Mouse (Mus musculus) G1E (cell line): ENCODE data around the gene Kremen2. TPM values are rescaled to one million over a fixed set of nuclear protein-coding genes. Genes with fewer than 3 reads are reported as not detected.
A peak's percentile ranks its signal among the peaks of the same experiment; 100 is the strongest.
"Not testable (repeated sequence)": the region's sequence is repeated elsewhere in the genome, so short reads cannot be mapped to it uniquely, and the experiment has no call there.

ENCODE experiments used
- ATAC-seq: 2 replicates; pipeline ENCODE4 v1.8.0; 2016; ENCODE audit warnings: mild to moderate bottlenecking; ENCODE audit not compliant: insufficient number of reproducible peaks, poor library complexity, low FRiP score, severe bottlenecking; ENCODE audit errors: extremely low read depth
- DNase-seq: peaks from one replicate; pipeline ENCODE4 v3.0.0; 2012; ENCODE audit warnings: low spot score
- H3K27me3 ChIP-seq: 2 replicates; pipeline ENCODE4 v1.6.1; 2012; ENCODE audit warnings: mild to moderate bottlenecking, low read length, inconsistent platforms; ENCODE audit not compliant: insufficient read depth
- H3K36me3 ChIP-seq: replicated peaks from 2 replicates; pipeline ENCODE3; 2012; ENCODE audit warnings: mild to moderate bottlenecking, inconsistent platforms
- H3K4me1 ChIP-seq: 2 replicates; pipeline ENCODE4 v1.6.1; 2012; ENCODE audit warnings: low read depth, low read length, inconsistent platforms, mixed read lengths; ENCODE audit not compliant: insufficient read depth
- H3K4me3 ChIP-seq: 2 replicates; pipeline ENCODE4 v1.5.1; 2012; ENCODE audit warnings: low read depth, mild to moderate bottlenecking, inconsistent platforms, low read length, moderate library complexity, mixed read lengths
- H3K9me3 ChIP-seq: replicated peaks from 2 replicates; pipeline ENCODE4 v1.6.1; 2012; ENCODE audit warnings: inconsistent platforms
- CTCF ChIP-seq: IDR thresholded peaks from 2 replicates; pipeline ENCODE4 v1.5.1; 2012; ENCODE audit warnings: low read depth, low read length, inconsistent platforms, mixed read lengths
- GATA1 ChIP-seq: IDR thresholded peaks from 2 replicates; pipeline ENCODE4 v1.6.1; 2012; ENCODE audit warnings: borderline replicate concordance, low read length, inconsistent platforms, mixed read lengths
- GATA2 ChIP-seq: IDR thresholded peaks from 2 replicates; pipeline ENCODE4 v1.6.1; 2012; ENCODE audit warnings: low read depth, low read length, inconsistent platforms, borderline replicate concordance
- POLR2AphosphoS5 ChIP-seq: IDR thresholded peaks from 2 replicates; pipeline ENCODE4 v1.6.1; 2012; ENCODE audit warnings: low read depth, low read length, inconsistent platforms; ENCODE audit not compliant: insufficient replicate concordance
- TAL1 ChIP-seq: conservative IDR thresholded peaks from 2 replicates; pipeline ENCODE4 v1.6.1; 2012; ENCODE audit warnings: low read depth, low read length, inconsistent platforms, mixed read lengths
- polyA plus RNA-seq: library from polyadenylated mRNA; stranded (reverse); fragments of >175 nt; gene quantifications from 2 replicates; pipeline ENCODE4 v1.2.3, GENCODE M21; 2012
- total RNA-seq, 2 experiments: library from RNA; stranded (forward) in 1 of 2; stranded (reverse) in 1 of 2; fragments of 200-1000 nt in 1 of 2; fragments of >200 nt in 1 of 2; fragmentation: Nextera tagmentation in 1 of 2; gene quantifications; 2 replicates each; pipeline ENCODE4 v1.2.3; 2014 to 2017

The Kremen2 gene
- total and polyA plus RNA-seq, 3 experiments = 0.05 to 1.4 TPM; not detected in 1

DNA sequence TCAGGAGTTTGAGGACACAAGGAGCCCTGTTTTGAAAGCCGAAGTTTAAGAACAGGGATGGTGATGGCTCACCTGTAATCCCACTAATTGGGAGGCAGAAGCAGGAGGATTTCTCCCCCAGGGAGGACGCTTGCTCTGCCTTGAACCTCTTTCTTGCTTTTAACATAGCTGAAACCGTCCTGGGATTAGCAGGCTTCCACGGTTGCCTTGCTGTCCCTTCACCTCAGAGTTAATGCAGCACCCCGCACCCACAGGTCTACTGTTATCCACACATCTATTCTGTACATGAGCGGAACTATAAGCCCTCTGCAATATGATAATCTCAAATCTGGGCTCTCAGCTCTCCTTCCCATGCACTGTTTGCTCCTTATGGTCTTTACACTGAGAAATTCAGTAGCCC, 28.0 kb upstream of the Kremen2 start:
- Histone ChIP-seq H3K4me3 (no peak overlapping the region), H3K9me3 (no peaks in the 10 kb centered on the region), H3K27me3 (peaks cover 28% of the 10 kb centered on the region), H3K4me1 (peaks cover 16% of the 10 kb centered on the region), H3K36me3 (peaks cover 5% of the 10 kb centered on the region)
- DNase-seq = no peak
- no peak for ATAC-seq
- TF ChIP-seq POLR2AphosphoS5 (no peak), CTCF (no peak), GATA1 (no peak), GATA2 (no peak), TAL1 (no peak)

DNA sequence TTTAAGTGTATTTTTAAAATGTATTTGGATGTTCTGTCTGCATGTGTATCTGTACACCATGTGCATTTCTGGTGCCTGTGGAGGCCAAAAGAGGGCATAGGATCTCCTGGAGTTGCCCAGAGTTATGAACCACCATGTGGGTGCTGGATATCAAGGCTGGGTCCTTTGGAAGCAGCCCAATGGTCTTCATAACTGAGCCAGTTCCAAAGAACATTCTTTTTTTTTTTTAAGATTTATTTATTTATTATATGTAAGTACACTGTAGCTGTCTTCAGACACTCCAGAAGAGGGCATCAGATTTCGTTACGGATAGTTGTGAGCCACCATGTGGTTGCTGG, 26.6 kb upstream of the Kremen2 start:
- Histone ChIP-seq H3K27me3 (peaks cover 13% of the 10 kb centered on the region), H3K36me3 (peaks cover 13% of the 10 kb centered on the region), H3K4me1 (peaks cover 16% of the 10 kb centered on the region)
- not testable (repeated sequence) for ATAC-seq, H3K4me3 ChIP-seq, H3K9me3 ChIP-seq, DNase-seq

DNA sequence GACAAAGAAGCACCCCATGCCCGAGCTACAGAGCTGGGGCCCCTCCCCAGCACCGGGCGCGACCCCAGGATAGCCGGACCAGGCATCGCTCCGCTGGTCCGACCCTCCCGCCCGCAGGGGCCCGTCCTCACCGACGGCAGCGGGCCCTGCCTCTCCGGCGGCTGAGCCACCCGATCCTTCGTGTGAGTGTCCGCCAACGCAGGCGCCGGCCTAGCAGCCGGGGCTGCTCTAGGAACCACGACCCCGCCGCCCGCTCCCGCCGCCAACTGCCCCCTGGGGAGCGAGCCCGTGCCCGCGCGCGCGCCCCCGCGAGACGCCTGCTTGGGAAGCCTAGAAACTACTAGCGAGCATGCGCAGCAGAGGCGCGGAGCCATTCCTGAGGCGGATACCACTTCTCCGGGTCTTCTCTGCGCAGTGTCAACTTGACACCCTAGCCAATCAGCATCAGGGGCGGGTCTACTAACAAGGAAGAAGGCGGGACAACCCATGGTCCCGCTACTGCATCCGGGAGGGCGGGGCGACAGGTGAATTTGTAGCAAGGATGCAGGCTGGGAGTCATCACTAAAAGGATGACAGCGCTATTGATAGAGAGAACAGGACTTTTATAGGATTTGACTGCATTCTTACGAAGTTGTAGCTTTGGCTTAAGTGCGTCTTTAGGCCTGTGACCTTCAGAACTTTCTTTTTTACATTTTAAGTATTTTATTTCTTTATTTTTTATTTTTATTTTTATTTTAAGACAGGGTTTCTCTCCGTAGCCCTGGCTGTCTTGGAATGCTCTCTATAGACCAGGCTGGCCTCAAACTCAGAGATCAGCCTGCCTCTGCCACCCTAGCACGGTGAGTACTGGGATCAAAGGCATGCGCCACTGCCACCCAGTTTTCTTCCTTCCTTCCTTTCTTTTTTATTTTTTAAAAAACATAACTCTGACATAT, 25.9 kb upstream of the Kremen2 start, which contains the start of gene Flywch1:
TSS of gene Flywch1 (minus strand) at position 319 of the 935 bp plus-strand sequence.
- H3K27me3 ChIP-seq = peaks cover 12% of the 10 kb centered on the region
- TF ChIP-seq GATA2 = no peak
- no peak for TF ChIP-seq GATA1
- no peak for TF ChIP-seq TAL1
- TF ChIP-seq POLR2AphosphoS5 = no peak
- TF ChIP-seq CTCF = no peak
- H3K4me1 ChIP-seq = peaks cover 16% of the 10 kb centered on the region
- peaks cover 15% of the 10 kb centered on the region for H3K36me3 ChIP-seq
- ATAC-seq (peak; percentile 99), DNase-seq (peak; percentile 93)
- no peaks in the 10 kb centered on the region for H3K9me3 ChIP-seq
- peak within 1 kb of the TSS; percentile 91 for H3K4me3 ChIP-seq

DNA sequence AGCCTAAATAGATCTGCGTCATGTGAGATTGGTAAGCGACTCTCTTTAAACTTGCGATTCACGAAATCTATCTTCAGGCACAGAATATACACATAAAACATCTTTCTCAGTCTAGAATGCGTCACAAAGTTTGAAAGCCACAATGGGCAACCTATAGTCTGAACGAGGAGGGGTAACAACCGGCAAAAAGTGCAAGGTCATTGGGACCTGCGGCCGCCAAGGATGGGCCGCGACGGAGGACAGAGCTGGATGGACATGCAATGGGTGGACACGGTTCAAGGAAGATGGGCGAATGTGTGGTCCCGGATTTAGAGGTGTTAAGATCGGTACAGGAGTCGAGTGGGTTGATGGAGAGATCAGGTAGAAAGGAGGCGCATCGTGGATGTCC, 25.3 kb upstream of the Kremen2 start:
- DNase-seq (peak; percentile 10), ATAC-seq (no peak)
- H3K4me3 ChIP-seq = peak overlapping the region; percentile 91
- H3K27me3 ChIP-seq = peaks cover 8% of the 10 kb centered on the region; the same call in 1 of the 2 replicates
- peaks cover 16% of the 10 kb centered on the region for H3K4me1 ChIP-seq
- H3K36me3 ChIP-seq = peaks cover 15% of the 10 kb centered on the region
- no peaks in the 10 kb centered on the region for H3K9me3 ChIP-seq
- TF ChIP-seq TAL1 = no peak
- TF ChIP-seq GATA2 = no peak
- TF ChIP-seq CTCF = no peak
- TF ChIP-seq POLR2AphosphoS5 = no peak
- TF ChIP-seq GATA1 = no peak

DNA sequence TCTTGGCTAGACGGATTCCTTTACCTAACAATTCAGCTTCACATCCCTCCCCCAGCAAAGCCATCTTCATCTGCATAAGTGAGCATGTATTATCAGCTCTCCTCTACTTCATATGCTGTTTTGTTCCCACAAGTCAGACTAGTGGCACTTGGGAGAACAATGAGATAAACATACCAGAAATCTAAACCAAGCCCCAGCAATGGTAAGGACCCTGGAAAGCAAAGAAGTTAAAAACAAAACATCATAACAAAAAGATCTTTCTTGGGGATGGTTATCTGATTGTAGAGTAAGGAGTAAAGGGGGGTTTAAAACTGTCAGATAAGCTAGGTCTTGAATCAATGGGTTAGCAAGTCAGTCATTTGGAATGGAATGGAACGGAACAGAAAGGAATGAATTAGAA, 24.9 kb upstream of the Kremen2 start:
- Histone ChIP-seq H3K4me1 (peaks cover 16% of the 10 kb centered on the region), H3K9me3 (no peaks in the 10 kb centered on the region), H3K4me3 (peak overlapping the region; percentile 91; the same call in 1 of the 2 replicates), H3K36me3 (peaks cover 15% of the 10 kb centered on the region), H3K27me3 (peaks cover 8% of the 10 kb centered on the region; the same call in 1 of the 2 replicates)
- DNase-seq = no peak
- no peak for ATAC-seq
- no peak for TF ChIP-seq GATA2
- no peak for TF ChIP-seq GATA1
- TF ChIP-seq CTCF = no peak

DNA sequence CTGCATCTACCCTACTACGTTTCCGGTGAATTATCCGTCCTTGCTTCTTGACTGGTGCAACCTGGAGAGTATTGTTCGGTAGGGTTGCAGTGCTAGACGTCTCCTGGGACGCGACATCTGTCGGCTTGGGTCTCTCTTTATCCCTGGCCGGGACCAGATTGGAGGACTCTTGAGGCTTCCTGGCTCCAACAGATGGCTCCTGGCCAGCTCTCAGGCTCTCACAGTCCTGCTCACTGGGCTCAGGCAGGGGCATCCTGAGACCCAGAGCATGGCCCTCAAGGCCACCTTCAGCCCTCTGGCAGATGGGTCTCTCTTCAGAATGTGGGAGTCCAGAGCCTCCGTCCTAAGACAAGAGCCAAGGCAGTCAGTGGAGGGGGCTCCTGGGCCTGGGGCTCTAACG, 17.3 kb upstream of the Kremen2 start:
- H3K4me1 ChIP-seq = peaks cover 8% of the 10 kb centered on the region
- H3K4me3 ChIP-seq = no peak overlapping the region
- H3K9me3 ChIP-seq = no peaks in the 10 kb centered on the region
- DNase-seq = no peak
- no peak for ATAC-seq
- H3K36me3 ChIP-seq = peaks cover 53% of the 10 kb centered on the region
- no peaks in the 10 kb centered on the region for H3K27me3 ChIP-seq
- TF ChIP-seq TAL1 (no peak), CTCF (no peak), POLR2AphosphoS5 (no peak), GATA1 (no peak), GATA2 (no peak)

DNA sequence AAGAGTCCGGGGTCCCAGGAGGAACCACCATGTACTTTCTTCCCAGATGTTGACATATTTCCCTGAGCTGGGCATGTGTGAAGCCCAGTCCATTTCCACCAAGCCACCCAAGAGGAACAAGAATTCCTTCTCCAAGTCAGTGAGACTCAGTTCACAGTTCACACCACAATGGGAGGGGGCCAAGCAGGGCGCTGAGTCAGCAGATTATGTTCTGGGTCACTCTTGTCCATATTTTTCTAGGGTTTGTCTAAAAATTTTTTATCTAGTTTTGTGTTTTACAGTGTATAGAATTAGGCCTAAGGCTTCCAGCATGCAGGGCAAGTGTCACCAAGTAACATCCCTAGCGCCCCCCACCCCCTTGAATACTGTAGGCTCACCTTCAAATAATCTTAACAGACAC, 15.5 kb upstream of the Kremen2 start:
- no peak for ATAC-seq
- H3K27me3 ChIP-seq = no peaks in the 10 kb centered on the region
- H3K4me3 ChIP-seq = no peak overlapping the region
- no peak for DNase-seq
- H3K4me1 ChIP-seq = peaks cover 8% of the 10 kb centered on the region
- TF ChIP-seq GATA2 (no peak), POLR2AphosphoS5 (no peak), CTCF (no peak)
- peaks cover 66% of the 10 kb centered on the region for H3K36me3 ChIP-seq
- H3K9me3 ChIP-seq = no peaks in the 10 kb centered on the region
